Mouse (Mus musculus): ENCODE measurements at regions not wholly inside any gene's neighbourhood (a gene's known extent, or its start where the extent isn't known, plus 50 kb on each side); places are given as distances from the start of the nearest gene placed in this dataset.

- WGBS: 76% methylated on average over 5 of the region's 5 CpGs
- Histone ChIP-seq H3K4me1 (ENCODE audit: control insufficient read depth, insufficient read depth, low read length) (no peaks in the 10 kb centered on the region; the same call in 1 of the 2 replicates), H3K36me3 (replicated peaks; ENCODE audit: control insufficient read depth, insufficient read depth, low read depth, low read length) (no peaks in the 10 kb centered on the region), H3K4me3 (ENCODE audit: low read depth, low read length) (no peak overlapping the region), H3K9ac (replicated peaks; ENCODE audit: low read length) (no peak overlapping the region), H3K9me3 (replicated peaks; ENCODE audit: control insufficient read depth, low read length) (no peaks in the 10 kb centered on the region), H3K27me3 (ENCODE audit: control insufficient read depth, insufficient read depth, low read length) (no peaks in the 10 kb centered on the region), H3K4me2 (ENCODE audit: low read depth, low read length) (no peak overlapping the region), H3K27ac (replicated peaks; ENCODE audit: low read depth, low read length) (no peak overlapping the region)
- no peak for ATAC-seq (replicated peaks; ENCODE audit: insufficient number of reproducible peaks, low FRiP score, low TSS enrichment, low read depth)
- no peak for DNase-seq (ENCODE audit: low spot score)
Observed at GRCm38 (mm10) chr7:37908618-37909130, 114.7 kb downstream of the Uri1 start.

- H3K4me2 ChIP-seq (ENCODE audit: low read depth, low read length): no peak overlapping the region
- WGBS: 80% methylated on average over 6 of the region's 6 CpGs
- no peaks in the 10 kb centered on the region for H3K27me3 ChIP-seq (ENCODE audit: control insufficient read depth, insufficient read depth, low read length)
- H3K9me3 ChIP-seq (replicated peaks; ENCODE audit: control insufficient read depth, low read length): no peaks in the 10 kb centered on the region
- H3K4me3 ChIP-seq (ENCODE audit: low read depth, low read length): no peak overlapping the region
- no peaks in the 10 kb centered on the region for H3K36me3 ChIP-seq (replicated peaks; ENCODE audit: control insufficient read depth, insufficient read depth, low read depth, low read length)
- peak; percentile 30 for DNase-seq (ENCODE audit: low spot score)
- H3K4me1 ChIP-seq (ENCODE audit: control insufficient read depth, insufficient read depth, low read length): no peaks in the 10 kb centered on the region
- H3K27ac ChIP-seq (replicated peaks; ENCODE audit: low read depth, low read length): no peak overlapping the region
- ATAC-seq (replicated peaks; ENCODE audit: insufficient number of reproducible peaks, low FRiP score, low TSS enrichment, low read depth): no peak
- no peak overlapping the region for H3K9ac ChIP-seq (replicated peaks; ENCODE audit: low read length)
Observed at GRCm38 (mm10) chr7:37893885-37894284, 120.4 kb upstream of the Zfp536 start.

- Histone ChIP-seq H3K36me3 (replicated peaks; ENCODE audit: control insufficient read depth, insufficient read depth, low read depth, low read length) (no peaks in the 10 kb centered on the region), H3K9me3 (replicated peaks; ENCODE audit: control insufficient read depth, low read length) (no peaks in the 10 kb centered on the region), H3K4me3 (ENCODE audit: low read depth, low read length) (no peak overlapping the region), H3K4me1 (ENCODE audit: control insufficient read depth, insufficient read depth, low read length) (no peaks in the 10 kb centered on the region), H3K27me3 (ENCODE audit: control insufficient read depth, insufficient read depth, low read length) (no peaks in the 10 kb centered on the region), H3K9ac (replicated peaks; ENCODE audit: low read length) (no peak overlapping the region), H3K27ac (replicated peaks; ENCODE audit: low read depth, low read length) (no peak overlapping the region), H3K4me2 (ENCODE audit: low read depth, low read length) (no peak overlapping the region)
- WGBS: 66% methylated on average over 12 of the region's 12 CpGs
- no peak for ATAC-seq (replicated peaks; ENCODE audit: insufficient number of reproducible peaks, low FRiP score, low TSS enrichment, low read depth)
- DNase-seq (ENCODE audit: low spot score): no peak
Observed at GRCm38 (mm10) chr7:37874382-37874781, 100.9 kb upstream of the Zfp536 start.

GRCm38 (mm10) chr7:37870956-37871355 lies 97.5 kb upstream of the Zfp536 start:
- no peak for ATAC-seq (replicated peaks; ENCODE audit: insufficient number of reproducible peaks, low FRiP score, low TSS enrichment, low read depth)
- no peak for DNase-seq (ENCODE audit: low spot score)
- no peaks in the 10 kb centered on the region for H3K36me3 ChIP-seq (replicated peaks; ENCODE audit: control insufficient read depth, insufficient read depth, low read depth, low read length)
- no peaks in the 10 kb centered on the region for H3K4me1 ChIP-seq (ENCODE audit: control insufficient read depth, insufficient read depth, low read length)
- 86% methylated on average over 5 of the region's 5 CpGs for WGBS
- no peak overlapping the region for H3K4me3 ChIP-seq (ENCODE audit: low read depth, low read length)
- no peaks in the 10 kb centered on the region for H3K27me3 ChIP-seq (ENCODE audit: control insufficient read depth, insufficient read depth, low read length)
- H3K27ac ChIP-seq (replicated peaks; ENCODE audit: low read depth, low read length): no peak overlapping the region
- no peak overlapping the region for H3K4me2 ChIP-seq (ENCODE audit: low read depth, low read length)
- H3K9me3 ChIP-seq (replicated peaks; ENCODE audit: control insufficient read depth, low read length): no peaks in the 10 kb centered on the region
- no peak overlapping the region; the same call in 1 of the 2 replicates for H3K9ac ChIP-seq (replicated peaks; ENCODE audit: low read length)

- Histone ChIP-seq H3K27me3 (ENCODE audit: control insufficient read depth, insufficient read depth, low read length) (no peaks in the 10 kb centered on the region), H3K9ac (replicated peaks; ENCODE audit: low read length) (no peak overlapping the region)
- no peak for DNase-seq (ENCODE audit: low spot score)
Observed at GRCm38 (mm10) chr7:37866468-37866867, 93.0 kb upstream of the Zfp536 start.

GRCm38 (mm10) chr7:37851471-37851870 lies 78.0 kb upstream of the Zfp536 start:
- no peak for DNase-seq (ENCODE audit: low spot score)
- Histone ChIP-seq H3K4me3 (ENCODE audit: low read depth, low read length) (no peak overlapping the region), H3K27ac (replicated peaks; ENCODE audit: low read depth, low read length) (no peak overlapping the region), H3K27me3 (ENCODE audit: control insufficient read depth, insufficient read depth, low read length) (no peaks in the 10 kb centered on the region; the same call in 1 of the 2 replicates), H3K36me3 (replicated peaks; ENCODE audit: control insufficient read depth, insufficient read depth, low read depth, low read length) (no peaks in the 10 kb centered on the region), H3K4me2 (ENCODE audit: low read depth, low read length) (no peak overlapping the region), H3K4me1 (ENCODE audit: control insufficient read depth, insufficient read depth, low read length) (no peaks in the 10 kb centered on the region; the same call in 1 of the 2 replicates), H3K9ac (replicated peaks; ENCODE audit: low read length) (no peak overlapping the region), H3K9me3 (replicated peaks; ENCODE audit: control insufficient read depth, low read length) (no peaks in the 10 kb centered on the region)
- 0 out of 2 replicates have a peak, but pooled peaks have one; percentile 34 for ATAC-seq (replicated peaks; ENCODE audit: insufficient number of reproducible peaks, low FRiP score, low TSS enrichment, low read depth)
- WGBS: 85% methylated on average over 5 of the region's 5 CpGs

More at GRCm38 (mm10) chr7:37866468-37866867, 93.0 kb upstream of the Zfp536 start:
- no peak overlapping the region for H3K4me3 ChIP-seq (ENCODE audit: low read depth, low read length)
- H3K4me2 ChIP-seq (ENCODE audit: low read depth, low read length): no peak overlapping the region
- no peak overlapping the region for H3K27ac ChIP-seq (replicated peaks; ENCODE audit: low read depth, low read length)
- H3K9me3 ChIP-seq (replicated peaks; ENCODE audit: control insufficient read depth, low read length): no peaks in the 10 kb centered on the region
- 28% methylated on average over 1 of the region's 1 CpGs for WGBS
- no peak for ATAC-seq (replicated peaks; ENCODE audit: insufficient number of reproducible peaks, low FRiP score, low TSS enrichment, low read depth)
- H3K36me3 ChIP-seq (replicated peaks; ENCODE audit: control insufficient read depth, insufficient read depth, low read depth, low read length): no peaks in the 10 kb centered on the region
- no peaks in the 10 kb centered on the region for H3K4me1 ChIP-seq (ENCODE audit: control insufficient read depth, insufficient read depth, low read length)

- Histone ChIP-seq H3K36me3 (replicated peaks; ENCODE audit: control insufficient read depth, insufficient read depth, low read depth, low read length) (no peaks in the 10 kb centered on the region), H3K27me3 (ENCODE audit: control insufficient read depth, insufficient read depth, low read length) (no peaks in the 10 kb centered on the region)
- WGBS: 40% methylated on average over 1 of the region's 1 CpGs
Observed at GRCm38 (mm10) chr7:37845201-37845600, 71.8 kb upstream of the Zfp536 start.

GRCm38 (mm10) chr7:37842000-37842513 lies 68.6 kb upstream of the Zfp536 start:
- H3K27ac ChIP-seq (replicated peaks; ENCODE audit: low read depth, low read length): no peak overlapping the region
- H3K36me3 ChIP-seq (replicated peaks; ENCODE audit: control insufficient read depth, insufficient read depth, low read depth, low read length): no peaks in the 10 kb centered on the region
- WGBS: 2% methylated on average over 14 of the region's 14 CpGs
- DNase-seq (ENCODE audit: low spot score) (peak; percentile 73), ATAC-seq (replicated peaks; ENCODE audit: insufficient number of reproducible peaks, low FRiP score, low TSS enrichment, low read depth) (peak; percentile 55)
- H3K4me3 ChIP-seq (ENCODE audit: low read depth, low read length): peak overlapping the region; percentile 9; the same call in 1 of the 2 replicates
- no peaks in the 10 kb centered on the region for H3K9me3 ChIP-seq (replicated peaks; ENCODE audit: control insufficient read depth, low read length)
- H3K4me2 ChIP-seq (ENCODE audit: low read depth, low read length): peak overlapping the region; percentile 42
- H3K27me3 ChIP-seq (ENCODE audit: control insufficient read depth, insufficient read depth, low read length): no peaks in the 10 kb centered on the region
- peak overlapping the region; percentile 3; the same call in 1 of the 2 replicates for H3K9ac ChIP-seq (replicated peaks; ENCODE audit: low read length)
- no peaks in the 10 kb centered on the region for H3K4me1 ChIP-seq (ENCODE audit: control insufficient read depth, insufficient read depth, low read length)

More at GRCm38 (mm10) chr7:37845201-37845600, 71.8 kb upstream of the Zfp536 start:
- DNase-seq (ENCODE audit: low spot score) (no peak), ATAC-seq (replicated peaks; ENCODE audit: insufficient number of reproducible peaks, low FRiP score, low TSS enrichment, low read depth) (no peak)
- Histone ChIP-seq H3K4me1 (ENCODE audit: control insufficient read depth, insufficient read depth, low read length) (no peaks in the 10 kb centered on the region), H3K9me3 (replicated peaks; ENCODE audit: control insufficient read depth, low read length) (no peaks in the 10 kb centered on the region), H3K9ac (replicated peaks; ENCODE audit: low read length) (no peak overlapping the region), H3K4me3 (ENCODE audit: low read depth, low read length) (no peak overlapping the region), H3K27ac (replicated peaks; ENCODE audit: low read depth, low read length) (no peak overlapping the region), H3K4me2 (ENCODE audit: low read depth, low read length) (no peak overlapping the region)

All from embryonic facial prominence, embryonic 11.5 days (tissue).